ENCODE assay signal across 8 mouse cellular contexts in genomic region chr13:104227478-104227877, GRCm38 (mm10). TPM values are rescaled to one million over a fixed set of nuclear protein-coding genes. Genes with fewer than 3 reads are reported as not detected.
DNase-seq lines count a peak whose midpoint lies in the region; ATAC-seq and TF ChIP-seq lines count a peak whose summit lies in the region.

No protein-coding gene starts in this region.

- TF ChIP-seq CTCF in layer of hippocampus, adult 2 months (conservative IDR thresholded peaks at IDR 0.05): no peak
- TF ChIP-seq CTCF in cortical plate, adult 2 months (IDR thresholded peaks at IDR 0.05; ENCODE audit: extremely low read depth, insufficient read depth, low read length): no peak
- no peak for TF ChIP-seq CTCF in intestine, postnatal 0 days (IDR thresholded peaks at IDR 0.05; ENCODE audit: low read depth)

- no peak for DNase-seq in layer of hippocampus, adult 2 months (ENCODE audit: low spot score in 2 of 2)
- DNase-seq in layer of hippocampus, postnatal 25 days (ENCODE audit: extremely low spot score in 1 of 2, low spot score in 1 of 2): no peak
- no peak for DNase-seq in frontal cortex, postnatal 10 days (ENCODE audit: low spot score in 2 of 2)
- DNase-seq in natural killer cell, adult 2 months (ENCODE audit: low spot score in 2 of 2): no peak

- peaks cover 4% of the 10 kb centered on the region; the same call in 1 of the 2 replicates for H3K36me3 ChIP-seq in intestine, postnatal 0 days (ENCODE audit: control insufficient read depth, insufficient read depth)
- H3K36me3 ChIP-seq in neural tube, embryonic 14.5 days (ENCODE audit: control insufficient read depth, insufficient read depth, low read length): no peaks in the 10 kb centered on the region

- peak overlapping the region; percentile 74 for H3K4me2 ChIP-seq in intestine, postnatal 0 days (replicated peaks; ENCODE audit: low read depth)
- peak overlapping the region; percentile 66 for H3K4me2 ChIP-seq in neural tube, embryonic 14.5 days (ENCODE audit: low read depth, low read length)

- no peaks in the 10 kb centered on the region for H3K9me3 ChIP-seq in intestine, postnatal 0 days (ENCODE audit: control insufficient read depth)
- no peaks in the 10 kb centered on the region for H3K9me3 ChIP-seq in neural tube, embryonic 14.5 days (ENCODE audit: control insufficient read depth, low read length)

- no peak for TF ChIP-seq POLR2A in cortical plate, adult 2 months (IDR thresholded peaks at IDR 0.05; ENCODE audit: extremely low read depth, insufficient read depth, low read length)

- no peaks in the 10 kb centered on the region for H3K27me3 ChIP-seq in intestine, postnatal 0 days (replicated peaks; ENCODE audit: control insufficient read depth, insufficient read depth, low read length)
- H3K27me3 ChIP-seq in neural tube, embryonic 14.5 days (ENCODE audit: control insufficient read depth, insufficient read depth, low read length): no peaks in the 10 kb centered on the region

- no peak for ATAC-seq in intestine, postnatal 0 days
- no peak for ATAC-seq in neural tube, embryonic 14.5 days (ENCODE audit: low read depth)
- ATAC-seq in monocyte, adult 5-6 weeks (replicated peaks; ENCODE audit: insufficient number of reproducible peaks, low FRiP score, low TSS enrichment, poor library complexity, severe bottlenecking): no peak

- peak overlapping the region; percentile 85; the same call in 1 of the 2 replicates for H3K9ac ChIP-seq in intestine, postnatal 0 days (ENCODE audit: low read depth, low read length)
- H3K9ac ChIP-seq in neural tube, embryonic 14.5 days (replicated peaks; ENCODE audit: low read depth, low read length): no peak overlapping the region

- H3K27ac ChIP-seq in layer of hippocampus, adult 2 months: no peak overlapping the region
- no peak overlapping the region for H3K27ac ChIP-seq in cortical plate, adult 2 months (ENCODE audit: insufficient read depth, low read length)
- no peak overlapping the region for H3K27ac ChIP-seq in intestine, postnatal 0 days (ENCODE audit: low read depth, low read length)
- no peak overlapping the region for H3K27ac ChIP-seq in neural tube, embryonic 14.5 days (ENCODE audit: low read depth, low read length)

- 24% methylated on average over 3 of the region's 3 CpGs for WGBS in intestine, postnatal 0 days
- WGBS in neural tube, embryonic 14.5 days: 78% methylated on average over 3 of the region's 3 CpGs

- peak overlapping the region; percentile 99 for H3K4me3 ChIP-seq in layer of hippocampus, adult 2 months
- H3K4me3 ChIP-seq in cortical plate, adult 2 months (ENCODE audit: insufficient read depth, low read length): peak overlapping the region; percentile 51; the same call in 1 of the 2 replicates
- H3K4me3 ChIP-seq in intestine, postnatal 0 days (ENCODE audit: low read depth, low read length): peak overlapping the region; percentile 91
- peak overlapping the region; percentile 57 for H3K4me3 ChIP-seq in neural tube, embryonic 14.5 days (ENCODE audit: low read depth, low read length)

- peaks cover 2% of the 10 kb centered on the region; the same call in 1 of the 2 replicates for H3K4me1 ChIP-seq in cortical plate, adult 2 months (ENCODE audit: control insufficient read depth, insufficient read depth, low read length)
- no peaks in the 10 kb centered on the region for H3K4me1 ChIP-seq in intestine, postnatal 0 days (replicated peaks; ENCODE audit: control insufficient read depth, insufficient read depth, low read length)
- peaks cover 7% of the 10 kb centered on the region for H3K4me1 ChIP-seq in neural tube, embryonic 14.5 days (ENCODE audit: control insufficient read depth, insufficient read depth, low read length)

RNA-seq across cellular contexts. Expression of gene Cenpk, which starts 0.9 kb away (rescaled TPM):
- total RNA-seq in layer of hippocampus, adult 2 months (2021): 1 to 10 TPM in 1 of 2 experiments, under 1 TPM in 1; 0.76 to 1.3 TPM
- total RNA-seq in layer of hippocampus, postnatal 25 days (2021): 1 to 10 TPM; 1.0 to 1.4 TPM
- polyA plus RNA-seq in cortical plate, adult 2 months (2012; rRNA removed): 1.2 and 1.6 TPM in 2 replicates
- 23.9 and 25.1 TPM in 2 replicates for polyA plus RNA-seq in intestine, postnatal 0 days (2015; fragmentation: Nextera tagmentation; extraction: Ambion mirVana)
- polyA plus RNA-seq in neural tube, embryonic 14.5 days (2014; fragmentation: Nextera tagmentation; extraction: Ambion mirVana): 8.3 and 11.3 TPM in 2 replicates
- total RNA-seq in monocyte, adult 5-6 weeks (2017): 10.9 to 20.7 TPM (median 17.3 TPM) in 3 replicates

RNA-seq across cellular contexts. Expression of gene Ppwd1, which starts 1.2 kb away (rescaled TPM):
- total RNA-seq in layer of hippocampus, adult 2 months (2021): 10 to 100 TPM; 14.8 to 17.1 TPM
- total RNA-seq in layer of hippocampus, postnatal 25 days (2021): 10 to 100 TPM; 11.6 to 14.1 TPM
- 6.9 and 7.4 TPM in 2 replicates for polyA plus RNA-seq in cortical plate, adult 2 months (2012; rRNA removed)
- polyA plus RNA-seq in intestine, postnatal 0 days (2015; fragmentation: Nextera tagmentation; extraction: Ambion mirVana): 5.0 and 6.3 TPM in 2 replicates
- 8.3 and 8.5 TPM in 2 replicates for polyA plus RNA-seq in neural tube, embryonic 14.5 days (2014; fragmentation: Nextera tagmentation; extraction: Ambion mirVana)
- 26.5 to 44.2 TPM (median 29.4 TPM) in 3 replicates for total RNA-seq in monocyte, adult 5-6 weeks (2017)

RNA-seq across cellular contexts. Expression of gene Trim23, which starts 48.9 kb away (rescaled TPM):
- total RNA-seq in layer of hippocampus, adult 2 months (2021): 10 to 100 TPM; 59.9 to 60.5 TPM
- 10 to 100 TPM; 57.5 to 59.5 TPM for total RNA-seq in layer of hippocampus, postnatal 25 days (2021)
- polyA plus RNA-seq in cortical plate, adult 2 months (2012; rRNA removed): 33.5 and 34.8 TPM in 2 replicates
- 4.9 and 5.4 TPM in 2 replicates for polyA plus RNA-seq in intestine, postnatal 0 days (2015; fragmentation: Nextera tagmentation; extraction: Ambion mirVana)
- polyA plus RNA-seq in neural tube, embryonic 14.5 days (2014; fragmentation: Nextera tagmentation; extraction: Ambion mirVana): 42.7 and 43.5 TPM in 2 replicates
- 20.9 to 24.1 TPM (median 22.5 TPM) in 3 replicates for total RNA-seq in monocyte, adult 5-6 weeks (2017)

RNA-seq across cellular contexts. Expression of gene Trappc13, which starts 49.2 kb away (rescaled TPM):
- 10 to 100 TPM; 54.5 to 55.1 TPM for total RNA-seq in layer of hippocampus, adult 2 months (2021)
- 10 to 100 TPM; 48.7 to 55.5 TPM for total RNA-seq in layer of hippocampus, postnatal 25 days (2021)
- polyA plus RNA-seq in cortical plate, adult 2 months (2012; rRNA removed): 26.8 and 27.5 TPM in 2 replicates
- 30.9 and 34.3 TPM in 2 replicates for polyA plus RNA-seq in intestine, postnatal 0 days (2015; fragmentation: Nextera tagmentation; extraction: Ambion mirVana)
- 62.5 and 64.0 TPM in 2 replicates for polyA plus RNA-seq in neural tube, embryonic 14.5 days (2014; fragmentation: Nextera tagmentation; extraction: Ambion mirVana)
- 32.2 to 45.7 TPM (median 37.3 TPM) in 3 replicates for total RNA-seq in monocyte, adult 5-6 weeks (2017)
